Mouse (Mus musculus) layer of hippocampus, adult 18-20 months (tissue): Measurements from ENCODE around the gene Tmem37. TPM values are rescaled to one million over a fixed set of nuclear protein-coding genes. Genes with fewer than 3 reads are reported as not detected.

Experiments used
- DNase-seq, 2 experiments: peaks; one replicate each; pipeline ENCODE4 v3.0.0; 2022; ENCODE audit warnings: low spot score in 2 of 2
- total RNA-seq, 2 experiments: library from RNA; stranded (reverse); gene quantifications; 2 replicates each; pipeline ENCODE4 v1.2.3; 2021

Gene Tmem37
- total RNA-seq, 2 experiments from 2014 or later, result 1.2 to 1.5 TPM

DNA sequence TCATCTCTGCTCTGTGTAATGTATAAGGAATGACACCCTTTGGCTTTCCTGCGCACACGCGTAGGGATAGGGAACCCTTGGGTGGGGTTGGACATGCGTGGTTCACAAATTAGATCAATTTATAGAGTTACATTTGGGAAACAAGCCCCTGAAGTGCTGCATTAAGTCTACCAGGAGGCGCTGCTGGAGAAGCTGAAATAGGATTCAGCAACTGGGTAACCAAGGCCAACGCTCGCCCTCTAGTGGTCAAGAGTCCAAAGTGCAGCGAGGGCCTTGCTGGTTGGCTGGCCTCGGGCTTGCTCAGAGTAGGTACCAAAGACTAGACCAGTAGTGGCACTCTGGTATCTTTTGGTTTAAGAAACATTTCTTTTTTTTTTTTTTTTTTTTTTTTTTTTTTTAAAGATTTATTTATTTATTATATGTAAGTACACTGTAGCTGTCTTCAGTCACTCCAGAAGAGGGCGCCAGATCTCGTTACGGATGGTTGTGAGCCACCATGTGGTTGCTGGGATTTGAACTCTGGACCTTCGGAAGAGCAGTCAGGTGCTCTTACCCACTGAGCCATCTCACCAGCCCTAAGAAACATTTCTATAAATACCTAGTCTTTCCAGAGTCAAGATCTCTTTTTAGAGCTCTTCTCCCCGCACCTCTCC lies 19.7 kb upstream of the Tmem37 start:
- peak; percentile 81 to 93 for DNase-seq

GRCm38 (mm10) chr1:120090880-120091570 lies 17.2 kb upstream of the Tmem37 start:
- no peak for DNase-seq

- DNase-seq, result no peak
Observed at GRCm38 (mm10) chr1:120089180-120089579, 15.3 kb upstream of the Tmem37 start.

DNA sequence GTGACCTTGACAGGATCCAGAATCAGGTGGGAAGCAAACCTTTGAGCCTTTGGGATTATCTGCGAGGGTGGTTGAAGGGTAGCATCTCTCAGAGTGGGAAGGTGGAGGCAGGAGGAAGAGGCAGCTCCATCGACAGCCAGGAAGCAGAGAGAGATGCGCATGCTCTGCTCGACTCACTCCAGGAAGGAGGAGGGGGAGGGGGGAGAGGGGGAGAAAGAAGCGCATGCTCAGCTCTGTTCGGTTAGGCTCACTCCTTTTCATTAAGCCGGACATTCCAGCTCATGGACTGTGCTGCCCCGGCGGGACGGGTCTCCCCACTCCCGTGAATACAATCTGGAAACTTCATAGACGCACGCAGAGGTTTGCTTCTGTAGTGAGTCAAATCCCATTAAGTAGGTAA lies 12.8 kb upstream of the Tmem37 start:
- DNase-seq, result no peak

DNA sequence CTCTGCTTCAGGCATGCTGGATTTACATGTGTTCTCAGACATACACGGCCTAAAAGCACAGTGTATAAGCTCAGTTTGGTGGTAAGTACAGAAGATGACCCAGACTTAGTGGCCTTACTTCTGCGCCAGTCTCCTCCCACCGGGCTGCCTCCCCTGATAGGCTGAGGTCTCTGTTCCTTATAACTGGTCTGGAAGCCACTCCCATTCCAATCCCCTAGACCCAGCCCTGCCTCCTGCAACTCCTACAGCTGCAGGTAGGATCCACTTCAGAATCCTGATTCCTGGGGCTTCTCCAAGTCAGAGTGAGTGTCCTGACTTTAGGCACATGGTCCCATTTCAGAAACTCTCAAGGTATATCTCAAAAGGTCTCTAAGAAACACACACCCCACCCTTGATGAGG lies 11.8 kb upstream of the Tmem37 start:
- DNase-seq, result no peak

- no peak for DNase-seq
Observed at GRCm38 (mm10) chr1:120083921-120084517, 10.1 kb upstream of the Tmem37 start.

GRCm38 (mm10) chr1:120082957-120083585 lies 9.2 kb upstream of the Tmem37 start:
- no peak for DNase-seq

GRCm38 (mm10) chr1:120080632-120081031 lies 6.8 kb upstream of the Tmem37 start:
- no peak for DNase-seq

GRCm38 (mm10) chr1:120077746-120078410 lies 4.0 kb upstream of the Tmem37 start:
- no peak for DNase-seq

DNA sequence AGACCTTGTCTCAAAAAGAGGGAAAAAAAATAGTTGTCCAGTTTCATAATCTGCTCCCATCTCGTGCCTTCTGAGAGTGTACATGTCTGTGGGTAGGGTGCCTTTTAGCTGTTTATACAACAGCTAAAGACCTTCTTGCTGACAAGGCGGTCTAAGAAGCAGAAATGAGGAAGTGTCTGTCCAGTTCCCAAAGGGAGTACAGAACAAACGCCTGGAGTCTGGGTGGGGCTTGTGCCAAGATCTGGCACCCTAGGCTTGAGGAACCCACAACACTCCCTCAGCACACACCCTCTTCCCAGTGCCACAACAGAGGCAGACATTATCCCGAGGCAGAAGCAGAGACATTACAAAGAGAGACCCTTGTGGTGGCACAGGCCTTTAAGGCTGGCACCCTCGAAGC lies 1.6 kb upstream of the Tmem37 start:
- DNase-seq, result no peak

DNA sequence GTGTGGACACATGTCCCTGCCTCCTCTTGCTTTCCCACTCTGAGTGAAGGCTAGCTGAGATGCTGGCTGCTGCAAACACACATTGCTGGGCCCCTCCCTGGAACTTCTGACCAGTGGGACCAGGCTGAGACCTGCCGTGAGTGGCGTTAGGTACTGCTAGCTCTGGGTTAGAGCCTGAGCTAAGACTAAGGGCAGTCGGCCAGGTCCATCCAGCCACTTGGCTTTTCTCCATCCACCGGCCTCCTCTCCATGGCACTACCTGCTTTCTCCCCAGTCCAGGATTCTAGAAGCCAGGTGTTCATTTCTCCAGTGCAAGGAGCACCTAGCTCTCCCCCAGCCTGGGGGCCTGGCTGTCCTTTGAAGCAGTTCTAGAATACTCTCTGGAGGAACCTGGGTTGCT lies 1.1 kb upstream of the Tmem37 start:
- no peak for DNase-seq

GRCm38 (mm10) chr1:120074307-120074702 lies 431 bp upstream of the Tmem37 start:
- DNase-seq, result no peak

- no peak for DNase-seq
Observed at GRCm38 (mm10) chr1:120072900-120073299, 974 bp downstream of the Tmem37 start.

- no peak for DNase-seq
Observed at GRCm38 (mm10) chr1:120071133-120071532, 2.7 kb downstream of the Tmem37 start.

- DNase-seq, result no peak
Observed at GRCm38 (mm10) chr1:120070168-120070567, 3.7 kb downstream of the Tmem37 start.

DNA sequence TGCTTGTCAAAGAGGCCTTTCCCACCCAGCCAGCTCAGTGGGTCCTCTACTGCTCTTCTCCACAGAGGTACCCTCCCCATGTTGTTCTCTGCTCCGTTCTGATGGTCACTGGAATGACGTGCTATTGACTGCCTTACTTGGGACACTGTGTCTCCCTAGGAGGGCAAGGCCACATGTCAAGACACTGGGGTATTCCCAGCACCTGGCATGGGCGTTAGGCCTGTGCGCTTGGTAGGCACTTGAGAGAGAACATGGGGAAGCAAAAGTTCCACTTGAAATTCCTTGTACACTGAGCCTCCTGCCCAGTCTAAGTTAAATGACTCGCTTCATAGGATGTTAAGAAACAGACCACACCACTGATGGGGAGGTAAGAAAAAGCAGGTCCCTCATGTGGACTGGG lies 4.8 kb downstream of the Tmem37 start:
- DNase-seq, result no peak

- no peak for DNase-seq
Observed at GRCm38 (mm10) chr1:120066625-120067024, 7.2 kb downstream of the Tmem37 start.

DNA sequence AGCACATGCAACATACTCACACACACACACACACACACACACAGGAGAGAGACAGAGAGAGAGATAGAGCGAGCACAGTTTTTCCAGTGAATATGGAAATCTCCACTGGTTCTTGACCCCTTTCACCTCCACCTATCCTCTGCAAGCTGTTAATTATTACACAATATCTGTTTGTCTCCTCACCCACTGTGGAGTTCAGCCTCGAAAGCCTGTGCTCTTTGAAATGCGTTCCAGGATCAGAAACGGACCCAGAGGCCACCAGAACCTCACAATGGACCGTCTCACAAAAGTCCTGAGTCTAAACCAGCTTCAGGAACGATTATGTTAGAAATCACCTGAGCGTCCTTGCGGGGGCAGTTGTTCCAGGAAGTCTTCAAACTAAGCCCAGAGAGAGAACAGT lies 7.7 kb downstream of the Tmem37 start:
- DNase-seq, result no peak

DNA sequence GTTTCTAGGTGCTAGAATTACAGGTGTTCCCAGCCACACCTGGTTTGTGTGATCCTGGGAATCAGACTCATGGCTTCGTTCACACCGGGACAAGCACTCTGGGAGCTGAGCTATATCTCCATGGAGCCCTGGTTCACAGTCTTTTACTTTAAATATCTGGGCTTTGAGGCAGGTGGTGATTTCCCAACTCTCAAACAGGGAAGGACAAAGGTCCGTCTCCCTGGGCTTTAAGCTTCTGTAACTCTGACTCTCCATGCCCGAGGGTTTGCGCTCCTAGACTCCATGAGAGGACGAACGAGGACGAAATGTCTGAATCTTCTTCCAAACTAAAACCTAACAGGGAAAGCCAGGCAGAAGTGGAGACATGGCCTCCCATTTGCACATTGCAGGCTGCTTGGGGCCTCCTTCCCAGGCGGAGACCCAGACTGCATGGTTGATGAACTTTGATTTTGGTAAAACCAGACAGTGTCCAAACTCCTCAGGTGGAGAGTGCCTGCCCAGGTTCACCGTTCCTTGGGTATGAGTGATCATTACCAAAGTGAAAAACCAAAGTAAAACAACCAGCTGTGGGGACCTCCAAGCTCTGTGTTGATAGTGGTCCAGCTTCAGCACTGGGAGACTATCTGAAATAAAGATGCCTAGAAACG lies 9.7 kb downstream of the Tmem37 start:
- DNase-seq, result no peak

DNA sequence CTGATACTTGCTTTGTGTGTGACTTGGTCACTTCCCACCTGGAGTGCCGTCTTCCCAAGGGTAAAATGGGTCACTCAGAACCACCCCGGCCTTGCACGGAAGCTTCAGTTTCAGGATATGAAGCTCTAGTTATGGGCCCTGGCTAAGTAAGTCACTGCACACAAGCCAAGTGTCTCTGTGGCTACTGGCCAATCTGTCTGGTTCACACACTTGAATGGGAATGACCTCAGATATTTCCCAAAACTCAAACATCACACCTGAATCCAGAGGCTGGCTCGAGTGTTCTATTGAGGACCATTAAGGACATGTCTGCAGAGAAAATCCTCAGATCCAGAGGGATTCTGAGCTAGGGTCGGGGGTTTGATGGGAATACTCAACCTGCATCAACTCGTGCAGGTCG lies 11.6 kb downstream of the Tmem37 start:
- DNase-seq, result no peak

DNA sequence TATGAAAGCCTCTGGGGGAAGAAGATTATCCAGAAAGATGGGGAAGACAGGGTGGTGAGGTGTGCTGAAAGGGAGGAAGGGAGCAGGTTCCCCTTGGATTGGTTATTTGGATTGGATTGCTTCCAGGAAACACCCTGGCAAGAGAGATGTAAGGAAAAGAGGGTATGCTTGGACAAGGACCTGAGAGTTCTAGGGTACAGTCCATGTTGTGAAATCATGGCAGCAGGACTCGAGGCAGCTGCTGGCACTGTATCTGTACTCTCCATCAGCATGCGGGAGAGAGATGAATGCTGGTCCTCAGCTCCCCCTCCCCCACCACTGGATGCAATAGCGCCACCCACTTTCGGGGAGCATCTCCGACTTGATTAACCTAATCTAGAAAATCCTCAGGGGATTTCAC lies 13.2 kb downstream of the Tmem37 start:
- DNase-seq, result no peak
